Mouse (Mus musculus): Measurements from ENCODE around the gene Slc9a1. TPM values are rescaled to one million over a fixed set of nuclear protein-coding genes. Genes with fewer than 3 reads are reported as not detected.

The Slc9a1 gene
- polyA plus RNA-seq, 1 experiment from 2014 or later = 1.8 TPM

DNA sequence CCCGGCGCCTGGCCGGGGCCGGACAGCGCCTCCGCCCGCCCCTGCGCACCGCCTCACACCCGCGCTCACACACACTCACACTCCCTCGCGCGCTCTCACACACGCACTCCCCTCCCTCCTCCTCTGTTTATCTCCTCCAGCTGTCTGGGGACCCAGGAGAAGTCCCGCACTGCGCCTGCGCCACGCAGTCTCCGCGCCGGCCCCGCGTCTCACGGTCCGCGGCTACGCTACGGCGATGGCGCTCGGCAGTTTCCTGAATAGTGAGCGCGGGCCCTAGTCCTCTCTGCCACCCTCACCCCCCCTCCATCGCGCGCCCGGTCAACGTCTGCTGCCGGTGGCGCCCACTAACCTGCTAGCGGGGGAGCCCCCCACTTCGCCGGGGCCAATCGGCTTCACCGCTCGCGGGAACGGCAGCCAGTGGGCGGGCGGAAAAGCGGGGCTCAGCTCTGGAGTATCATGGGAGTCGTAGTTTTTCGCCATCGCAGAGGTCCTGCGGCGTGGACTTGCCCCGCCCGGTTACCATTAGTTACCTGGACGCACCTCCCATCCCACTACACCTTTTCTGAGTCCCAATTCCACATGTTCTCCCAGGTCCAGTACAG is 30.3 kb upstream of the Slc9a1 start:
- TF ChIP-seq EP300 (IDR thresholded peaks at IDR 0.05; ENCODE audit: low read depth) (no peak), CTCF (IDR thresholded peaks at IDR 0.05; ENCODE audit: low read depth) (peak; percentile 8; the same call in 1 of the 2 replicates)
- H3K4me1 ChIP-seq (ENCODE audit: insufficient read depth) = peaks cover 11% of the 10 kb centered on the region
- ATAC-seq (peak; percentile 92), DNase-seq (peak; percentile 94)
- no peaks in the 10 kb centered on the region for H3K9me3 ChIP-seq (ENCODE audit: low read length)
- peak overlapping the region; percentile 87 for H3K9ac ChIP-seq (replicated peaks)
- peak overlapping the region; percentile 90 for H3K27ac ChIP-seq (ENCODE audit: low read depth)
- H3K27me3 ChIP-seq (ENCODE audit: insufficient read depth, low read length) = peaks cover 5% of the 10 kb centered on the region; the same call in 1 of the 2 replicates
- H3K4me2 ChIP-seq (ENCODE audit: low read depth, low read length) = peak overlapping the region; percentile 98
- peak overlapping the region; percentile 94 for H3K4me3 ChIP-seq (ENCODE audit: low read depth, low read length)
- 1% methylated on average over 55 of the region's 60 CpGs for WGBS (ENCODE audit: insufficient replicate concordance)
- H3K36me3 ChIP-seq (replicated peaks; ENCODE audit: insufficient read depth, low read length) = no peaks in the 10 kb centered on the region

DNA sequence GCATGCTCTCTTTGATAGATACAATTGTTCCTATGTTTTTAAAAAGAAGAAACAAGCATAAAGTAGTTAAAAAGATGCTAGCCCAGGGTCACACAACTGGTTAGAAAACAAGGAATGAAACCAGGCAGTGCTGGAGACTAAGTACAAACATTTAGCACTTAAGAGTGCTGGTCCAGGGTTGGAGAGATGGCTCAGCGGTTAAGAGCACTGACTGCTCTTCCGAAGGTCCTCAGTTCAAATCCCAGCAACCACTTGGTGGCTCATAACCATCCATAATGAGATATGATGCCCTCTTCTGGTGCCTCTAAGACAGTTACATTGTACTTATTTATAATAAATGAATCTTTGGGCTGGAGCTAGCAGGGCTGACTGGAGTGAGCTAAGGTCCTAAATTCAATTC is 29.3 kb upstream of the Slc9a1 start:
- TF ChIP-seq EP300 (IDR thresholded peaks at IDR 0.05; ENCODE audit: low read depth) (no peak), CTCF (IDR thresholded peaks at IDR 0.05; ENCODE audit: low read depth) (0 out of 2 replicates have a peak, but pooled peaks have one; percentile 7)
- Histone ChIP-seq H3K9ac (replicated peaks) (no peak overlapping the region), H3K36me3 (replicated peaks; ENCODE audit: insufficient read depth, low read length) (no peaks in the 10 kb centered on the region), H3K4me3 (ENCODE audit: low read depth, low read length) (no peak overlapping the region), H3K4me1 (ENCODE audit: insufficient read depth) (peaks cover 11% of the 10 kb centered on the region), H3K4me2 (ENCODE audit: low read depth, low read length) (no peak overlapping the region), H3K9me3 (ENCODE audit: low read length) (no peaks in the 10 kb centered on the region), H3K27me3 (ENCODE audit: insufficient read depth, low read length) (peaks cover 5% of the 10 kb centered on the region; the same call in 1 of the 2 replicates), H3K27ac (ENCODE audit: low read depth) (no peak overlapping the region)
- no peak for ATAC-seq
- no peak for DNase-seq
- WGBS (ENCODE audit: insufficient replicate concordance) = 78% methylated on average over 2 of the region's 2 CpGs

DNA sequence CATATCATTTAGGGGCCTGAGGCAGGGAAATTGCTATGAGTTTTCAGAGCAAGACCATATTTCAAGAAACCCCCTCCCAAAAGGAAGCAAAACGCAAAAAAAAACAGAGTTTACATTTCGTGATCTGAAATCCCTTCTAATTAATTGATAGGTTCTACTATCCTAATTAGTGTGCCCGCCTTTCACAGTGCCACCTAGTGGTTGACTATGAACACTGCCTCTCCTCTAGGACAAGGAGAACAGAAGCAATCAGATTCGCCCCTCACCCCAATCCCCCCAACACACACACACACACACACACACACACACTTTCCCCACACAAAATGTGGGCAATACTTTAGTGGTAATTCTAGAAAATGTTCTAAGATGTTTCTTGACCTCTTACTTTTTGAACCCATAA is 25.4 kb upstream of the Slc9a1 start:
- Histone ChIP-seq H3K27me3 (ENCODE audit: insufficient read depth, low read length) (peaks cover 5% of the 10 kb centered on the region; the same call in 1 of the 2 replicates), H3K27ac (ENCODE audit: low read depth) (no peak overlapping the region), H3K4me3 (ENCODE audit: low read depth, low read length) (no peak overlapping the region), H3K9ac (replicated peaks) (no peak overlapping the region), H3K36me3 (replicated peaks; ENCODE audit: insufficient read depth, low read length) (no peaks in the 10 kb centered on the region), H3K4me2 (ENCODE audit: low read depth, low read length) (no peak overlapping the region), H3K4me1 (ENCODE audit: insufficient read depth) (peaks cover 3% of the 10 kb centered on the region; the same call in 1 of the 2 replicates), H3K9me3 (ENCODE audit: low read length) (no peaks in the 10 kb centered on the region)
- peak; percentile 46 for DNase-seq
- TF ChIP-seq EP300 (IDR thresholded peaks at IDR 0.05; ENCODE audit: low read depth) (no peak), CTCF (IDR thresholded peaks at IDR 0.05; ENCODE audit: low read depth) (peak; percentile 90)
- no peak for ATAC-seq
- WGBS (ENCODE audit: insufficient replicate concordance) = 7% methylated on average over 4 of the region's 4 CpGs

DNA sequence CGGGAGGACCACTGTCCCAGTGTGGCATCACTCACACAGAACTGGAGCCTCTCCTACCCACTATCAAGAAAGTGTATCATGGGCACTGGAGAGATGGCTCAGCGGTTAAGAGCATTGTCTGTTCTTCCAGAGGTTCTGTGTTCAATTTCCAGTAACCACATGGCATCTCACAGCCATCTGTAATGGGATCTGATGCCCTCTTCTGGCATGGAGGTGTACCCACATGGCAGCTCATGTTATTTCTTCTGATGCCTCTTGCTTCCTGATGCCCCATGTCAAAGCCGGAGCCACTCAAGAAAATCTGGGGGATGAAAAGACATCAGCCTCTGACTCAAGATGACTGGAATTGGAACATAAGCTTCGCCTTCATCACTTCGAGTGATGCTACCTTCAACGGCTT is 23.8 kb upstream of the Slc9a1 start:
- H3K4me1 ChIP-seq (ENCODE audit: insufficient read depth) = no peaks in the 10 kb centered on the region
- no peak for TF ChIP-seq EP300 (IDR thresholded peaks at IDR 0.05; ENCODE audit: low read depth)
- TF ChIP-seq CTCF (IDR thresholded peaks at IDR 0.05; ENCODE audit: low read depth) = peak; percentile 61
- no peak overlapping the region for H3K9ac ChIP-seq (replicated peaks)
- 80% methylated on average over 6 of the region's 6 CpGs for WGBS (ENCODE audit: insufficient replicate concordance)
- no peaks in the 10 kb centered on the region for H3K9me3 ChIP-seq (ENCODE audit: low read length)
- no peaks in the 10 kb centered on the region for H3K36me3 ChIP-seq (replicated peaks; ENCODE audit: insufficient read depth, low read length)
- no peak for ATAC-seq
- H3K27ac ChIP-seq (ENCODE audit: low read depth) = no peak overlapping the region
- H3K4me3 ChIP-seq (ENCODE audit: low read depth, low read length) = no peak overlapping the region
- peaks cover 3% of the 10 kb centered on the region; the same call in 1 of the 2 replicates for H3K27me3 ChIP-seq (ENCODE audit: insufficient read depth, low read length)
- DNase-seq = no peak
- H3K4me2 ChIP-seq (ENCODE audit: low read depth, low read length) = no peak overlapping the region

DNA sequence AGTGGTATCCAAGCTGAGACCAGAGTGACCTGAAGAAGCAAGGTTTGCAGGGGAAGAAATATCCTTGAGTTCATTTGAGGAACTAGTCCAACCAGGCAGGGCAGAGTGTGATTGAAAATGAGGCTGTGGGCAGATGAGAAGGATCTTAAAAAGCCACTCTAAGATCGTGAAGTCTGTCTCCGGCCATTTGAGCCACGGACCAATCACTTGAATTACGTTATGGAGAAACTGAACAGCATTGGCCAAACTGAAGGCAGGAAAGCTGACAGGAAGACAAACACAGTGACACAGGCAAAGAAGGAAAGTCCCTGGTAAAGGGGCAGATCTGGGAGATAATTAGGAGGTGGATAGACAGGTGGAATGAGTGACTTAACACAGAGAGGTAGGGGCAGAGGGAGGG is 22.9 kb upstream of the Slc9a1 start:
- Histone ChIP-seq H3K4me2 (ENCODE audit: low read depth, low read length) (no peak overlapping the region), H3K27me3 (ENCODE audit: insufficient read depth, low read length) (no peaks in the 10 kb centered on the region), H3K36me3 (replicated peaks; ENCODE audit: insufficient read depth, low read length) (no peaks in the 10 kb centered on the region), H3K4me3 (ENCODE audit: low read depth, low read length) (no peak overlapping the region), H3K4me1 (ENCODE audit: insufficient read depth) (no peaks in the 10 kb centered on the region), H3K9ac (replicated peaks) (no peak overlapping the region), H3K9me3 (ENCODE audit: low read length) (no peaks in the 10 kb centered on the region), H3K27ac (ENCODE audit: low read depth) (no peak overlapping the region)
- TF ChIP-seq CTCF (IDR thresholded peaks at IDR 0.05; ENCODE audit: low read depth) = no peak
- TF ChIP-seq EP300 (IDR thresholded peaks at IDR 0.05; ENCODE audit: low read depth) = no peak
- DNase-seq (no peak), ATAC-seq (no peak)
- WGBS (ENCODE audit: insufficient replicate concordance) = 47% methylated on average over 4 of the region's 4 CpGs

DNA sequence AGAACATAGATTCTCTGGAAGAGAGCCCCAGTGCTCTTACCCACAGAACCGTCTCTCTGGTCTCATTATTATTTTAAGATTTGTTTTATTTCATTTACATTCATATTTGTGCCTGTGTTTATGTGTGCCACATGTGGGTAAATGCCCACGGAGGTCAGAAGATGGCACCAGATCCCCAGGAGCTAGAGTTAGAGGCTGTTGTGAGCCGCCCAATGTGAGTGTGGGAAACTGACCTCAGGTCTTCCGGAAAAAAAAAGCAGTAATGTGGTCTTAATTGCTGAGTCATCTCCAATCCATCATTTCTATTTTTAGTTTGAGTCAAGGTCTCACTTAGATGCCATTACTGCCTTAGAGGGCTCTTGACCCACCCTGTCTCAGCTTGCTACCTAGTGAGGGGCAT is 21.9 kb upstream of the Slc9a1 start:
- H3K9me3 ChIP-seq (ENCODE audit: low read length) = no peaks in the 10 kb centered on the region
- no peak overlapping the region for H3K4me2 ChIP-seq (ENCODE audit: low read depth, low read length)
- H3K36me3 ChIP-seq (replicated peaks; ENCODE audit: insufficient read depth, low read length) = no peaks in the 10 kb centered on the region
- WGBS (ENCODE audit: insufficient replicate concordance) = 57% methylated on average over 4 of the region's 4 CpGs
- no peak for DNase-seq
- H3K4me1 ChIP-seq (ENCODE audit: insufficient read depth) = no peaks in the 10 kb centered on the region
- H3K27me3 ChIP-seq (ENCODE audit: insufficient read depth, low read length) = no peaks in the 10 kb centered on the region
- TF ChIP-seq EP300 (IDR thresholded peaks at IDR 0.05; ENCODE audit: low read depth) = no peak
- peak; percentile 54 for TF ChIP-seq CTCF (IDR thresholded peaks at IDR 0.05; ENCODE audit: low read depth)
- no peak overlapping the region for H3K27ac ChIP-seq (ENCODE audit: low read depth)
- no peak for ATAC-seq
- no peak overlapping the region for H3K4me3 ChIP-seq (ENCODE audit: low read depth, low read length)
- H3K9ac ChIP-seq (replicated peaks) = no peak overlapping the region
